Mouse (Mus musculus): ENCODE results near the gene Ndufb10. TPM values are rescaled to one million over a fixed set of nuclear protein-coding genes. Genes with fewer than 3 reads are reported as not detected.

The Ndufb10 gene
- polyA plus RNA-seq, 1 experiment from 2014 or later: 221 TPM

DNA sequence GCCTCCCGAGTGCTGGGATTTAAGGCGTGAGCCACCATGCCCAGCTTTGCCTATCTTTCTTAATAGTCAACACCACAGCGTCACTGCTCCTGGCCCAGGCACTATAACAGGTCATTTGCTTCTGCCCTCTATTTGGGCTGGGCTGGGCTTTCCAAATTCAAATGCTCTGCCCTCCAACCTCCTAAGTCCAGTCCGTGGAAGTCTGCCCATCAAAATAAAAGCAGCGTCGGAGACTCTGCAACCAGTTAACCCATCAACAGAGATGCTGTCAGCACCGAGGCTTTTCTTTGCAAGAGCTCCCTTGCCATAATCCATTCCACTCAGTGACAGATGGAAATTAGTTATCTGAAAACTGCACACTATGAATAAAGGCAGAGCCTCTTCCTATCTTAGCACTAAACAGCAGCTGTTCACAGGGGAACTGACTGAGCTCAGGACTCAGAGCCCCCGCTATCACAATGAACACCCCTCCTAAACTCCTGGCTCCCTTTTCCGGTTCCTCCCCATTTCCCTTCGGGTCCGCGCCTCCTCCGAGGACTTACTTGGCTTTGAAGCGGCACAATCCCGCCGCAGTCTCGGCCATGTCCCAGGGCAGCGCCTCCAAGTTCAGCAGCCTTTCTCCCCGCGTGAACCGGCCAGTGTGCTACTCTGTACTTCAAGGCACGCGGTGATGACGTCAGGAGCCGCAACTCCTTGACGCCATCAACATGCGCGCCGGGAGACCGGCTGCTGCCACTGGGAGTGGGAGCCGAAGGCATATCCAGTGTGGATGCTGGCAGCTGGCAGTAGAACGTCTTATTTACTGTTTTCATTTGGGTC is 17.1 kb downstream of the Ndufb10 start, which contains the start of gene Tbl3:
Gene Tbl3 (minus strand): TSS at position 679 of the 819 bp plus-strand sequence.
- Histone ChIP-seq H3K9ac (peak within 1 kb of the TSS; percentile 74), H3K4me2 (peak within 1 kb of the TSS; percentile 63), H3K27ac (ENCODE audit: low read depth) (peak within 1 kb of the TSS; percentile 79), H3K9me3 (ENCODE audit: low read depth, low read length) (no peaks in the 10 kb centered on the region), H3K27me3 (ENCODE audit: insufficient read depth, low read length) (no peaks in the 10 kb centered on the region), H3K4me3 (ENCODE audit: low read depth, low read length) (peak within 1 kb of the TSS; percentile 81), H3K4me1 (ENCODE audit: insufficient read depth) (no peaks in the 10 kb centered on the region), H3K36me3 (ENCODE audit: insufficient read depth) (peaks cover 29% of the 10 kb centered on the region)
- TF ChIP-seq CTCF (IDR thresholded peaks at IDR 0.05; ENCODE audit: low read depth): no peak
- DNase-seq (peak; percentile 98), ATAC-seq (ENCODE audit: insufficient read depth) (peak; percentile 90)
- 3% methylated on average over 32 of the region's 32 CpGs for WGBS

DNA sequence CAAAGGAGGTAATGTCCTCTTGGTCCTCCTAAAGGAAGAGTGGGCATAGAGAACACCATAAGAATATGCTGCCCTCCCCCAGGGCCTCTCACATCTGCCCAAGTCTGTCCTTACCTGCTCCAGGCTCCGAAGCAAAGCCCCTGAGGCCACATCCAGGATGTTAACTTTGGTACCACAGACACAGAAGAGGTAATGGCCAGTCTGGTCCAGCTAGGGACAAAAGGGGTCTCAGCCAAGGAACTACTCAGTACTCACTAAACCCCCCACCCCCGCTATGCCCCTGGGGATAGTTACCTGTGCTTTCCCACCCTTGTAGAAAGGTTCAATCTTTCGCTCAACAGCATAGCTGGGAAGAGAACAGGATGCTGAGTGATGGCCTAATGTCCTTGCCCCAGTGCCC is 18.5 kb downstream of the Ndufb10 start:
- H3K4me3 ChIP-seq (ENCODE audit: low read depth, low read length): 0 out of 2 replicates have a peak overlapping the region, but pooled peaks have one; percentile 81
- H3K4me1 ChIP-seq (ENCODE audit: insufficient read depth): no peaks in the 10 kb centered on the region
- H3K9me3 ChIP-seq (ENCODE audit: low read depth, low read length): no peaks in the 10 kb centered on the region
- H3K27ac ChIP-seq (ENCODE audit: low read depth): no peak overlapping the region
- TF ChIP-seq CTCF (IDR thresholded peaks at IDR 0.05; ENCODE audit: low read depth): no peak
- no peak overlapping the region for H3K9ac ChIP-seq
- peak overlapping the region; percentile 63 for H3K4me2 ChIP-seq
- ATAC-seq (ENCODE audit: insufficient read depth): no peak
- no peak for DNase-seq
- 94% methylated on average over 3 of the region's 3 CpGs for WGBS
- no peaks in the 10 kb centered on the region for H3K27me3 ChIP-seq (ENCODE audit: insufficient read depth, low read length)
- peaks cover 42% of the 10 kb centered on the region for H3K36me3 ChIP-seq (ENCODE audit: insufficient read depth)

DNA sequence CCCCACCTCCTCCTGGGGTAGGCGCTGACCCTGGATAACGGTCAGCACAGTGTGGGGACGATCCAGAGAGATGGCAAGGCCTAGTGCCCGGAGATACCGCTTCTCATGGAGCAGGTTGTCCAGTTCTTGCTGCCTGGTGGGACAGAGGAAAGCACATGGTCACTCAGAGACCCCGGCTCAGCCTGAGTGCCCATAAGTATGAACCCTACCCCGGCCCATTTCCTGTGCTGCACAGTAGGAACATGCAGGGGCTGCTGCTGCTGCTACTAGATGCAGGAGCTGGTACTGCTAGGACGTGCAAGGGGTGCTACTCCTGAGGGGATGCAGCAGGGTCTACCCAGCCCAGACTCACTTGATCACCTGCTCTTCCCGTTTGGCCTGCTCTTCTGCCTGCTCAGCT is 23.0 kb downstream of the Ndufb10 start:
- Histone ChIP-seq H3K4me1 (ENCODE audit: insufficient read depth) (peaks cover 13% of the 10 kb centered on the region), H3K27me3 (ENCODE audit: insufficient read depth, low read length) (no peaks in the 10 kb centered on the region), H3K36me3 (ENCODE audit: insufficient read depth) (peaks cover 56% of the 10 kb centered on the region), H3K27ac (ENCODE audit: low read depth) (no peak overlapping the region), H3K4me2 (no peak overlapping the region), H3K9ac (no peak overlapping the region), H3K4me3 (ENCODE audit: low read depth, low read length) (no peak overlapping the region), H3K9me3 (ENCODE audit: low read depth, low read length) (no peaks in the 10 kb centered on the region)
- no peak for DNase-seq
- WGBS: 86% methylated on average over 9 of the region's 9 CpGs
- no peak for TF ChIP-seq CTCF (IDR thresholded peaks at IDR 0.05; ENCODE audit: low read depth)
- ATAC-seq (ENCODE audit: insufficient read depth): no peak

DNA sequence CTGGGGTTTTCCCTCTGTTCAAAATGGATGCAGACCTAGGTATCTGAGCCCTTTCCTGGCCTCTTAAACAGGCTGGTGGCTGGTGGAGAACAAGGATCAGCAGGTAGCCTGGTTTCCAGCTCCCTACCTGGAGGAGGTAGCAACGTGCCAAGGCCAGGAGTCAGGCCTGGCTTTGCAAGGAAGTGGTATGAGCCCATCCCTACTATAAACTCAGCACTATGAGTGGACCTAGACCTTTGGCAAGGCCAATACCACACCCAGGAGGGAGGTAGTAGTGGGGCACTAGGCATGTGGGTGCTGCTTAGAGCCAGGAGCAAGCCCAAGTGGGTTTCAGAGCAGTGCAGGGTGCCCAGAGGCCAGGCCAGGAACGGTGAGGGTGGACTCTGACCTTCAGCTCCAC is 24.8 kb downstream of the Ndufb10 start:
- DNase-seq (no peak), ATAC-seq (ENCODE audit: insufficient read depth) (no peak)
- H3K9ac ChIP-seq: no peak overlapping the region
- peaks cover 13% of the 10 kb centered on the region for H3K4me1 ChIP-seq (ENCODE audit: insufficient read depth)
- no peak overlapping the region for H3K4me2 ChIP-seq
- no peaks in the 10 kb centered on the region for H3K9me3 ChIP-seq (ENCODE audit: low read depth, low read length)
- peaks cover 46% of the 10 kb centered on the region for H3K36me3 ChIP-seq (ENCODE audit: insufficient read depth)
- no peak overlapping the region for H3K4me3 ChIP-seq (ENCODE audit: low read depth, low read length)
- H3K27me3 ChIP-seq (ENCODE audit: insufficient read depth, low read length): no peaks in the 10 kb centered on the region
- 75% methylated on average over 2 of the region's 2 CpGs for WGBS
- TF ChIP-seq CTCF (IDR thresholded peaks at IDR 0.05; ENCODE audit: low read depth): no peak
- H3K27ac ChIP-seq (ENCODE audit: low read depth): no peak overlapping the region

DNA sequence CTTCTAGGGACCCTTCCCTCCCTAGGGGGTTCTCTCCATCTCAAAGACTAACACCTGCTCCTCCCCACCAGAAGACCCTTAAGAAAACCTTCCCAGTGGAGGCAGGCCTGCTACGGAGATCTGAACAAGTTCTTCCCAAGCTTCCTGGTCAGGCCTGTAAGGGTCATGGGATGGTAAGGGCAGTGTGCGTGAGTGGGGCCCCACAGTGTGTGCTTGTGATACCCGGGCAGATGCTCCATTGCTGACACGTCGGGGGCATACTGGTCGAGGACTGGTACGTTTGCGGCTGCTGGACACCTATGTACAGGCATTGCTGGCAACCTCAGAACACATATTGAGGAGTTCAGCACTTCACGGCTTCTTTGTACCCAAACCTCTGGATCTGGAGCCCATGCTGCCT is 25.6 kb downstream of the Ndufb10 start:
- Histone ChIP-seq H3K4me1 (ENCODE audit: insufficient read depth) (peaks cover 13% of the 10 kb centered on the region), H3K4me3 (ENCODE audit: low read depth, low read length) (no peak overlapping the region), H3K36me3 (ENCODE audit: insufficient read depth) (peaks cover 44% of the 10 kb centered on the region), H3K27me3 (ENCODE audit: insufficient read depth, low read length) (no peaks in the 10 kb centered on the region), H3K9ac (no peak overlapping the region), H3K9me3 (ENCODE audit: low read depth, low read length) (no peaks in the 10 kb centered on the region), H3K4me2 (peak overlapping the region; percentile 5), H3K27ac (ENCODE audit: low read depth) (peak overlapping the region; percentile 89)
- 57% methylated on average over 9 of the region's 9 CpGs for WGBS
- TF ChIP-seq CTCF (IDR thresholded peaks at IDR 0.05; ENCODE audit: low read depth): no peak
- ATAC-seq (ENCODE audit: insufficient read depth) (no peak), DNase-seq (no peak)

DNA sequence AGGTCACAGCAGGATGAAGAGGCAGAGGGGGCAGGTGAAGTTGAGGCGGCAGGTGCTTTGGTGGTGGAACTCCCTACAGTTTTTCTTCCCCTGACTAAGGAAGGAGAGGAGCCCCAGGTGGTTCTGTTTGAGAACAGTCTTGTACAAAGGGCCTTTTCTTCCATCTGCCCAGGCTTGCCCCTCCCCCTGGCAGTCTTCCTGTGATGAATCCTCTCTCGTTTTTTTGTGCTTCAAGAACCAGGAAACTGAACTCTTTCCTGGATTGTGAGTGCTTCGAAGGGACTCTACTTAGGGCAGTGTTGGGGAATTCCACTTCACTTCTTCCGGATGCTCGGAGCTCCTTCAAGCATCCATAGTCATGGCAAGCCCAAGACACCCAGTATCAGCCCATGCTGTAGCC is 26.3 kb downstream of the Ndufb10 start:
- ATAC-seq (ENCODE audit: insufficient read depth) (0 out of 2 replicates have a peak, but pooled peaks have one; percentile 7), DNase-seq (peak; percentile 64)
- Histone ChIP-seq H3K4me3 (ENCODE audit: low read depth, low read length) (no peak overlapping the region), H3K4me2 (peak overlapping the region; percentile 5), H3K9me3 (ENCODE audit: low read depth, low read length) (no peaks in the 10 kb centered on the region), H3K4me1 (ENCODE audit: insufficient read depth) (peaks cover 13% of the 10 kb centered on the region), H3K27me3 (ENCODE audit: insufficient read depth, low read length) (no peaks in the 10 kb centered on the region), H3K9ac (no peak overlapping the region), H3K27ac (ENCODE audit: low read depth) (peak overlapping the region; percentile 89; the same call in 1 of the 2 replicates), H3K36me3 (ENCODE audit: insufficient read depth) (peaks cover 46% of the 10 kb centered on the region)
- 19% methylated on average over 5 of the region's 5 CpGs for WGBS
- TF ChIP-seq CTCF (IDR thresholded peaks at IDR 0.05; ENCODE audit: low read depth): no peak

DNA sequence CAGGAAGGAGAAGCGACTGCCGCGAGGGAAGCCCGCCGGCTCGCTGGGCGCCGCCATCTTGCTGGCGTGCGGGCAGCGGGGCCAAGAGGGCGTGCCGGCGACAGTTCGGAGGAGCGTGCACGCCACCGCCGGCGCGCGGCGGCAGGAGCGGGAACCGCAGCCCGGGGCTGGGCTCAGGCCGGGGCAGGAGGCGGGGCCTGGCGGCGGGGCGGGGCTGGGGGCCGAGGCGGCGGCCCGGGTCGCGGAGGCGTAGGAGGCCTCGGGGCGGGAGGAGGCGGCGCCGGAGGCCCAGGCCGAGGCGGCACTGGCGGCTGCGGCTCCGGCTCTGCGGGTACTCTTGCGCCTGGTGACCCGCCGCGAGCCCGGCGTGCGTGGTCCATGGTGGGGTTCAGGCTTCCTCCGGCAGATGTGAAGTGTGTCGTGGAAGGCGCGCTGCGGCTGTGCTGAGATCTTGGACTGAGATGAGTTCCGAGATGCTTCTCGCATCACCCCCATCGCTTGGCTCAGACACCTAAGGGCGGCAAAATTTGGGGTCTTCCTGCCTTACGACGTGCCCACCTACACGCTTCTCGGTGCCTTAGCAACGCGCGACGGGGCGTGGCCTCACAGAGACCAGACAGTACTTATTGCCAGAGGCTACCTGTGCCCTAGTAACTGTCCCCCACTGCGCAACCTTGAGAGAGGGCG is 28.1 kb downstream of the Ndufb10 start, which contains the start of the genes Gfer and Noxo1:
Gene Gfer (minus strand): TSS at position 146 of the 687 bp plus-strand sequence.
Gene Noxo1 (plus strand): TSS at position 224 of the 687 bp plus-strand sequence.
- peak within 1 kb of the TSS; percentile 82 for H3K9ac ChIP-seq
- WGBS: under 1% methylated on average over 54 of the region's 76 CpGs
- DNase-seq (peak; percentile 93), ATAC-seq (ENCODE audit: insufficient read depth) (peak; percentile 92)
- H3K4me2 ChIP-seq: peak within 1 kb of the TSS; percentile 83
- H3K27ac ChIP-seq (ENCODE audit: low read depth): peak within 1 kb of the TSS; percentile 89
- peaks cover 38% of the 10 kb centered on the region for H3K36me3 ChIP-seq (ENCODE audit: insufficient read depth)
- 0 out of 2 replicates have a peak, but pooled peaks cover 2% of the 10 kb centered on the region for H3K27me3 ChIP-seq (ENCODE audit: insufficient read depth, low read length)
- no peaks in the 10 kb centered on the region for H3K9me3 ChIP-seq (ENCODE audit: low read depth, low read length)
- no peak for TF ChIP-seq CTCF (IDR thresholded peaks at IDR 0.05; ENCODE audit: low read depth)
- H3K4me3 ChIP-seq (ENCODE audit: low read depth, low read length): peak within 1 kb of the TSS; percentile 84
- H3K4me1 ChIP-seq (ENCODE audit: insufficient read depth): peaks cover 13% of the 10 kb centered on the region

Measured in lung, embryonic 14.5 days (tissue).